Mouse (Mus musculus): ENCODE data around the gene Tmem50a. TPM values are rescaled to one million over a fixed set of nuclear protein-coding genes. Genes with fewer than 3 reads are reported as not detected.
"Not testable (repeated sequence)": the region's sequence is repeated elsewhere in the genome, so short reads cannot be mapped to it uniquely, and the experiment has no call there.

Gene Tmem50a
- polyA plus RNA-seq, 1 experiment from 2014 or later, result 83.1 TPM

DNA sequence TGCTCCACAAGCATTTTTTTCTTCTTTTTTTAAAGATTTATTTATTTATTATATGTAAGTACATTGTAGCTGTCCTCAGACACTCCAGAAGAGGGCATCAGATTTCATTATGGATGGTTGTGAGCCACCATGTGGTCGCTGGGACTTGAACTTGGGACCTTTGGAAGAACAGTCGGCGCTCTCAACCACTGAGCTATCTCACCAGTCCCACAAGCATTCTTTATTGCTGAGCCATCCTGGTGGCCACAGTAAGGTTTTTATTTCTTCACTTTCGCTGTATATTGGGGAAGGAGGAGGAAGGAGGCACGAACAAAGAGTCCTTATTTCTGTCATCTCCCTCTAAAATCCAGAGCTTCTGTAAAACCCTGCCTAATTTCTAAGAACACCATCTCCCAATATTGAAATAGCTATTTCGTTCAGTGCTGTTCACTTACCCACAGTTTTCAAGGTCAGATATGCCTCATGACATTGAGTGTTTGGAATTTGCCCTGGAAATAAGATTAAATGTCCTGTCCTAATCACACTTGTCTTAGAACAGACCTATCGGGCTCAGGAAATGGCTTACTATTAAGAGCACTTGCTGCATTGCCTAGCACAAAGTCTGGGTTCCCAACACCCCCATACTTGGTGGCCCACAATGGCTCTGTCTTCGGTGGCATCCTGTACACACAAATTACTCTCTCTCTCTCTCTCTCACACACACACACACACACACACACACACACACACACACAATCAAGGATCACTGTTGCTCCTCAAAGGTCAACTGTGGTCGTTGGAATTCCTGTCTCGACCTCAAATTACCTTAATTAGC is 7.5 kb upstream of the Tmem50a start:
- Histone ChIP-seq H3K27ac (peak overlapping the region; percentile 90), H3K9me3 (replicated peaks) (no peaks in the 10 kb centered on the region), H3K4me1 (replicated peaks) (peaks cover 64% of the 10 kb centered on the region), H3K36me3 (peaks cover 34% of the 10 kb centered on the region), H3K4me3 (replicated peaks) (peak overlapping the region; percentile 92), H3K9ac (peak overlapping the region; percentile 79), H3K27me3 (no peaks in the 10 kb centered on the region), H3K4me2 (peak overlapping the region; percentile 76)
- 52% methylated on average over 10 of the region's 10 CpGs for WGBS (ENCODE audit: insufficient replicate concordance)
- DNase-seq (no peak), ATAC-seq (ENCODE audit: low read depth) (no peak)

DNA sequence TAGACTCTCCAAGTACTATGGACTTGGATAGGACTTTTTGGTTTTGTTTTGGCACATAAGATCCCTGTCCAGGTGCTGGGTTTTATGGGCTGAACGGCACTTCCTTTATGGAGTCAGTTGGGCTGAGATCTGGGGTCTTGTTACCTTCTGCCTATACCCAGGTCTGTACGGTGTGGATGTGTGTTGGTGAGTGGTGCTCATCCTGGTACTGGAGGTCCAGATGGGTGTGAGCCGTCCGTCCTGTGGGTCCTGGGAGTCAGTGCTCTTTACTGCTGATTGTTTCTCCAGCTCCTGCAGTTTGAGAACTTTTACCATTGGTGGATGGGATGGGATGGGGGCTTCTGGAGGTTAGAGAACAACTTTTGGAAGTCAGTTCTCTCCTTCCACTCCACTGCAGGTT is 6.9 kb upstream of the Tmem50a start:
- WGBS (ENCODE audit: insufficient replicate concordance), result 90% methylated on average over 4 of the region's 4 CpGs
- Histone ChIP-seq H3K4me3 (replicated peaks) (no peak overlapping the region), H3K27me3 (no peaks in the 10 kb centered on the region), H3K27ac (0 out of 2 replicates have a peak overlapping the region, but pooled peaks have one; percentile 0), H3K4me2 (no peak overlapping the region), H3K9me3 (replicated peaks) (no peaks in the 10 kb centered on the region), H3K36me3 (peaks cover 28% of the 10 kb centered on the region), H3K9ac (no peak overlapping the region; the same call in 1 of the 2 replicates), H3K4me1 (replicated peaks) (peaks cover 66% of the 10 kb centered on the region)
- ATAC-seq (ENCODE audit: low read depth) (no peak), DNase-seq (no peak)

DNA sequence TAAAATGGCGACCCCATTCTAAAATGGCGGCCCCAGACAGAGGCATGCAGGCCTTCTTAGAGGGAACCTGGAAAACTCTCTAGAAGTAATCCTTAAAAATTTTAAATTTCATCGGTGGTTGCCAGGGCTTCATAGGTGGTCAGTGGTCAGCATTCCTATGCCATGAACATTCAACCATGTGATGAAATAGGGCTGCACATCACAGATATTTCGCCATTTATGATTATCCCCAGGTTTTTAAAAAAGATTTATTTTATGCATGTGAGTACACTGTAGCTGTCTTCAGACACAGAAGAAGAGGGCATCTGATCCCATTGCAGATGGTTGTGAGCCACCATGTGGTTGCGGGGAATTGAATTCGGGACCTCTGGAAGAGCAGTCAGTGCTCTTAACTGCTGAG is 5.8 kb upstream of the Tmem50a start:
- H3K27ac ChIP-seq, result peak overlapping the region; percentile 66
- peaks cover 17% of the 10 kb centered on the region for H3K36me3 ChIP-seq
- no peak overlapping the region for H3K9ac ChIP-seq
- no peak for ATAC-seq (ENCODE audit: low read depth)
- no peak for DNase-seq
- no peaks in the 10 kb centered on the region for H3K27me3 ChIP-seq
- H3K4me2 ChIP-seq, result no peak overlapping the region
- H3K9me3 ChIP-seq (replicated peaks), result no peaks in the 10 kb centered on the region
- 84% methylated on average over 6 of the region's 6 CpGs for WGBS (ENCODE audit: insufficient replicate concordance)
- no peak overlapping the region for H3K4me3 ChIP-seq (replicated peaks)
- peaks cover 66% of the 10 kb centered on the region for H3K4me1 ChIP-seq (replicated peaks)

DNA sequence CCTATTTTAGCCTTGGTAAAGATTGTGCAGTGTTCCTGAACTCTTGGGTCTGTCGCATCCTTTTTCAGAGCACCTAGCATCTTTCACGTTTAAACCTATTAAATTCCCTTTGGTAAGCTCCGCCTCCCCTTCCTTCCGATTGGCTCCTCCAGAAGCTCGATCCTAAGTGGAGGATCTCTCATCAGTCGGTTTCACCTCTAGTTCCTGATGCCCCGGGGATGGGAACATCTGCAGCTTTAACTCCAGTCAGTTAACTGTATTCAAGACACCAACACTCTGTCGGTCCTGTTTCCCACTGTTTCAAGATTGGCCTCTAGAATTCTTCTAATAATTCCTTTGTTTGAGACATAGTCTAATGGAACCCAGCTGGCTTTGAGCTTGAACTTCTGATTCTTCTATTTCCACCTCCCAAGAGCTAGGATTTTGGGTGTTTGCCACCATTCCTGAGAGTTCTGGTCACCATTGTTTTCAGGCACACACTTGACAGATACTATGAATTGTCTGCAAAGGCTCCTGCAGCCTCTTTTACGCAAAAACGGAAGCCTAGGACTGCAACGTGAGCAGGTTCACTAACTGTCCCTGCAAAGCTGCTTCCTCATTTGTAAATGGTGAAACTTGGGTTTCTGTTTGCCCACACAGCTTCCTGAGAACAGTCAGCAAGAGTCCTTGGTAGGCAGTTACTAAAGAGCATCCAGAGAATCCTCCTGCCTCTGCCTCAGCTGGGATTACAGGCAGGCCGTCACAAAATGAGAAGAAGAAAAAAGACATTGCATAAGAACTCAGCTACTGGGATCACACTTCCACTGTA is 5.1 kb upstream of the Tmem50a start:
- H3K9me3 ChIP-seq (replicated peaks), result no peaks in the 10 kb centered on the region
- H3K27ac ChIP-seq, result peak overlapping the region; percentile 100
- H3K27me3 ChIP-seq, result no peaks in the 10 kb centered on the region
- no peak for ATAC-seq (ENCODE audit: low read depth)
- 0 out of 2 replicates have a peak overlapping the region, but pooled peaks have one; percentile 8 for H3K4me3 ChIP-seq (replicated peaks)
- H3K9ac ChIP-seq, result peak overlapping the region; percentile 48
- no peak for DNase-seq
- H3K4me1 ChIP-seq (replicated peaks), result peaks cover 67% of the 10 kb centered on the region
- H3K4me2 ChIP-seq, result peak overlapping the region; percentile 43
- whole genome bisulfite sequencing (ENCODE audit: insufficient replicate concordance), result 21% methylated on average over 12 of the region's 12 CpGs
- peaks cover 11% of the 10 kb centered on the region for H3K36me3 ChIP-seq

DNA sequence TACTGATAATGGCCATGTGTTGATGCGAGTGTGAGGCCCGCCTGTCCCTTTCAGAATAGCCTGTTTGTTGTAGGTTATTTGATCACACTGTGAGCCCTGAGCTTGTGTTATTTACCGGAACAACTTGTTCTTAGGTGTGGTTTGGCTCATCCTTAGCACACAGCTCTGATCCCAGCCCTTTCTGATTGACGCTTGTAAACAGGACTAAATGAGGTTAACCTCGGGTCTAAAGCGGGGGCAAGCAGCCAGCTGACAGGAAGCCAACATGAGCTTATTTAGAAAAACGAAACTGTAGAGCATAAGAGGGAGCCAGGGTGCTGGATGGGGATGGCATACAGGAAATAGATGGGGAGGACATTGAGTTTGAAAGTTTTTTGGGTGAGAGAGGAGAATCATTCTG is 3.6 kb upstream of the Tmem50a start:
- no peak for DNase-seq

DNA sequence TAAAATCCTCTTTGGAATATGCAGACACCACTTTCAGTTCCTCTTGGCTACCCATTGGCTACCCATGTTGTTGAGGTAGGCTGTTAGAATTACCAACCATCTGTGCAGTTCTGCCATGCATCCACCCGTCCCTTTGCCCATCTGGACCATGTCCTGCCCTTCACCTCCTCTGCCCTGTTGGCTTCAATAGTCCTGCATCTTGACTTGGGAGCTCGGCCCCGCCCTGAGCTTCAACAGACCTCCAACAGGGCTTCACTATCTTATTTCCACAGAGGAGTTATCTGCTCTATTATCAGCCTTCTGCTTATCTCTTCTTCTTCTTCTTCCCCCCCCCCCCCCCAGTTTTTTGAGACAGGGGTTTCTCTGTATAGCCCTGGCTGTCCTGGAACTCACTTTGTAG is 2.4 kb upstream of the Tmem50a start:
- ATAC-seq (ENCODE audit: low read depth), result peak; percentile 29; the same call in 1 of the 2 replicates
- Histone ChIP-seq H3K4me1 (replicated peaks) (peaks cover 75% of the 10 kb centered on the region), H3K27me3 (no peaks in the 10 kb centered on the region), H3K4me2 (peak overlapping the region; percentile 19; the same call in 1 of the 2 replicates), H3K9ac (peak overlapping the region; percentile 51; the same call in 1 of the 2 replicates), H3K9me3 (replicated peaks) (no peaks in the 10 kb centered on the region), H3K36me3 (peaks cover 12% of the 10 kb centered on the region), H3K27ac (peak overlapping the region; percentile 100), H3K4me3 (replicated peaks) (no peak overlapping the region)
- 32% methylated on average over 3 of the region's 3 CpGs for WGBS (ENCODE audit: insufficient replicate concordance)
- peak; percentile 55 for DNase-seq

More for the DNA sequence above, 3.6 kb upstream of the Tmem50a start:
- peak overlapping the region; percentile 41 for H3K9ac ChIP-seq
- peak overlapping the region; percentile 4 for H3K4me2 ChIP-seq
- H3K27ac ChIP-seq, result peak overlapping the region; percentile 100
- H3K9me3 ChIP-seq (replicated peaks), result no peaks in the 10 kb centered on the region
- peaks cover 74% of the 10 kb centered on the region for H3K4me1 ChIP-seq (replicated peaks)
- no peak overlapping the region for H3K4me3 ChIP-seq (replicated peaks)
- no peak for ATAC-seq (ENCODE audit: low read depth)
- H3K27me3 ChIP-seq, result no peaks in the 10 kb centered on the region
- H3K36me3 ChIP-seq, result peaks cover under 1% of the 10 kb centered on the region; the same call in 1 of the 2 replicates
- WGBS (ENCODE audit: insufficient replicate concordance), result 39% methylated on average over 7 of the region's 7 CpGs

DNA sequence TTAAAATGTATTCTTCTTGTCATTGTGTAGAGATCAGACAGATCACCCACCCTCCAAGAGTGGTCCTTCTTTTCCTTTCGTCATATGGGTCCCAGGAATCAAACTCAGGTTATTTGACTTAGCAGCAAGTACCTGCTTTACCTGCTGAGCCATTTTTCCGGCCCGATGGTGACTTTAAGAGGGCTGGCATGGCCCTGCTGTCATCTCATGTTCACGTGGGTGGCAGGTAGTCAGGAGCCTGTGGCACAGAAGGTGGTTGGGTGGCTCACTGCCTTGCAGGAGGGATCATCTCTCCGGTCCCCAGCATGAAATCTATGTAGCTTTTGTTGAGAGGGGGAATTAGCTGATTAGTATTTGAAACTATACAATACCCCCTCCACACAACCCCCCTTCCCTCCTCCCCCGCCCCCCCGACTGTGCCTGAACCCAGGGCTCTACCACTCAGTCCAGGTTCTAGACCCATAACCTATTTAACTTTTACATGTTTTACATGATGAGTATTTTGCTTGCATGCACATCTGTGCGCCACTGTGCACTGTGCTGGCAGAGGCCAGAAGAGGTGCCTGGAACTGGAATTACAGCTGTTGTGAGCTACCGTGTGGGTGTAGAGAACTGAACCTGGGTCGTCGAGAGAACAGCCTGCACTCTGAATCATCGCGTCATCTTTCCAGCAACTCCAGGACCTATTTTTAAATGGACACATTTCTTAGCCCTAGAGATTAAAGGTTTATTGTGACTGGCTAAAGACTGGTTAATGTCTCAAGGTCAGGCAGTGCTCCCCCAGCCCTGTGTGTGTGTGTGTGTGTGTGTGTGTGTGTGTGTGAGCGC is 613 bp upstream of the Tmem50a start:
- H3K9ac ChIP-seq, result peak overlapping the region; percentile 94
- no peaks in the 10 kb centered on the region; the same call in 1 of the 2 replicates for H3K9me3 ChIP-seq (replicated peaks)
- no peak for DNase-seq
- 65% methylated on average over 14 of the region's 14 CpGs for WGBS (ENCODE audit: insufficient replicate concordance)
- peak overlapping the region; percentile 89 for H3K4me2 ChIP-seq
- no peaks in the 10 kb centered on the region for H3K27me3 ChIP-seq
- peaks cover 28% of the 10 kb centered on the region for H3K36me3 ChIP-seq
- peak; percentile 8; the same call in 1 of the 2 replicates for ATAC-seq (ENCODE audit: low read depth)
- peak overlapping the region; percentile 100 for H3K27ac ChIP-seq
- peak overlapping the region; percentile 91 for H3K4me3 ChIP-seq (replicated peaks)
- H3K4me1 ChIP-seq (replicated peaks), result peaks cover 69% of the 10 kb centered on the region

DNA sequence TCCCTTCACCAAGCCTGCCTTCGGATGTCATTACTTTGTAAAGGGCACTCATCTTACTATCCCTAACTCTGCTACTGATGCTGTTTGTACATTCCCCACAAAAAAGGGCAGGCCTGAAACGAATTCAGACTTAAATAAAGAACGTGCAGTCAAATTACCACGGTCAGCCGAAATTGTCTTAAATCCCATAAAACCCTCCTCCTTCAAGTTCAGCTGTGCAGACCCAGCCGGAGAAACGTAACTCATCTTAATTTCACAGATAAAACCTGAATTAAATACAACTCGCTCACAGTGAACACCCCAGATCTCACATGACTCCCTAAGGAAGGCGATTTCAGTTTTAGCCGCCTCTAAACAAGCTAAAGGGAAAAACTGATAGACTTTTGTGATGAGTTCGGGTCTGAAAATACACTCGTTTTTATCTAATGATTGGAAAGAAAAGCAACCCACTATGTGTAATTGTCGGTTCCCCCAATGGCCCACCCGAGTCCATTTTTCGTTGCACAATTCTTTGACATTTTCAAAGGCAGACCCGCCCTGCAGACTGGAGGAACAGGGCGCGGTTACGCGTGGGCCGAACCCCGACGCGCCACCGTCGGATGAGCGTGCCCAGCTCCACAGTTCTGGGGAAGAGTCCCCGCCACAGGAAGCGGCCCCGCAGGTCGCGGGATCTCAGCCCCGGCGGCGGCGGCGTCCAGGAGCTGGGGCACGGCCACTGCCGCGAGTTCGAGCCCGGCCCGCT is 531 bp downstream of the Tmem50a start:
- DNase-seq (no peak), ATAC-seq (ENCODE audit: low read depth) (peak; percentile 80)
- Histone ChIP-seq H3K4me1 (replicated peaks) (peaks cover 58% of the 10 kb centered on the region), H3K9ac (peak overlapping the region; percentile 94), H3K4me3 (replicated peaks) (peak overlapping the region; percentile 91), H3K36me3 (peaks cover 39% of the 10 kb centered on the region), H3K4me2 (peak overlapping the region; percentile 89), H3K27me3 (no peaks in the 10 kb centered on the region), H3K9me3 (replicated peaks) (no peaks in the 10 kb centered on the region; the same call in 1 of the 2 replicates), H3K27ac (peak overlapping the region; percentile 100)
- WGBS (ENCODE audit: insufficient replicate concordance), result under 1% methylated on average over 43 of the region's 43 CpGs

DNA sequence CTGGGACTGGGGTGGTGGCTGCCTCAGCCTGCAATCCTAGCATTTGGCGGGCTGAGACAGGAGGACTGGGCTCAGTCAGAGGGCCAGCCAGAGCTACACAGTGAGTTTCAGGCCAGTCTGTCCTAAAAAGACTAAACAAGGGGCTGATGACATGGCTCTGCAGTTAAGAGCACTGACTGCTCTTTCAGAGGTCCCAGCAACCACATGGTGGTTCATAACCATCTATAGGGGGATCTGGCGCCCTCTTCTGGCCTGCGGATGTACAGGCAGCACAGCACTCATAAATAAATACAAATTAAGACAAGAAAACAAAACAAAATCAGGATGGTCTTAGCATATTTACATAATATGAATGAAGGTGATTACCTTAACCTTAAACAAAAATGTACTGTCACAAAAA is 1.4 kb downstream of the Tmem50a start:
- Histone ChIP-seq H3K27me3 (no peaks in the 10 kb centered on the region), H3K27ac (peak overlapping the region; percentile 100), H3K4me1 (replicated peaks) (peaks cover 49% of the 10 kb centered on the region), H3K9me3 (replicated peaks) (no peaks in the 10 kb centered on the region; the same call in 1 of the 2 replicates), H3K36me3 (peaks cover 47% of the 10 kb centered on the region), H3K4me3 (replicated peaks) (peak overlapping the region; percentile 91), H3K4me2 (peak overlapping the region; percentile 89), H3K9ac (peak overlapping the region; percentile 94)
- WGBS (ENCODE audit: insufficient replicate concordance), result 23% methylated on average over 3 of the region's 3 CpGs
- ATAC-seq (ENCODE audit: low read depth) (no peak), DNase-seq (peak; percentile 74)

DNA sequence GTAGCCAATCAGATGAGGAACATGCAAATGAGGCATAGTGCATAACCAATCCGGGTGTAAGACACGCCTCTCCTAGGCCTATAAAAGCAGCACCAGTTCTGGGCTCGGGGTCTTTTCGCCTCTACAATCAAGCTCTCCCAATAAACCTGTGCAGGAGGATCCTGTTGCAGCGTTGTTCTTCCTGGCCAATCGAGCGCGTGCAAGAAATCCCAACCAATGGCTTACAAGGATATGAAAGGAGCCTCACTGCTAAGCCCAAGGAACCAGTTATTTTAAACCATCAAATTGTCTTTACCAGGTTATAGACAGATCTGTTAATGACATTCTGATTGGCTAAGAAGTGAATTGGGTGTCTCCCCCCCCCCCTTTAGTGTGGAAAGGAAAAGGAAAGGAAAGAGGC is 3.4 kb downstream of the Tmem50a start:
- WGBS (ENCODE audit: insufficient replicate concordance), result 95% methylated on average over 6 of the region's 8 CpGs
- H3K9ac ChIP-seq; H3K4me3 ChIP-seq (replicated peaks); H3K27me3 ChIP-seq; H3K27ac ChIP-seq; DNase-seq; H3K9me3 ChIP-seq (replicated peaks); H3K4me2 ChIP-seq; ATAC-seq (ENCODE audit: low read depth): not testable (repeated sequence)
- Histone ChIP-seq H3K36me3 (peaks cover 67% of the 10 kb centered on the region), H3K4me1 (replicated peaks) (peaks cover 36% of the 10 kb centered on the region)

Measured in liver, embryonic 13.5 days (tissue).